Mouse (Mus musculus) granulocyte monocyte progenitor cell, adult 5-6 weeks (primary cell): ENCODE data around the gene Gm28079. TPM values are rescaled to one million over a fixed set of nuclear protein-coding genes. Genes with fewer than 3 reads are reported as not detected.
"Not testable (repeated sequence)": the region's sequence is repeated elsewhere in the genome, so short reads cannot be mapped to it uniquely, and the experiment has no call there.

ENCODE experiments used
- ATAC-seq: replicated peaks from 2 replicates; pipeline ENCODE4 v1.8.0; 2016; ENCODE audit warnings: mild to moderate bottlenecking, moderate TSS enrichment, inconsistent platforms; ENCODE audit not compliant: poor library complexity, severe bottlenecking
- total RNA-seq, 2 experiments: library from RNA; stranded (forward) in 1 of 2; stranded (reverse) in 1 of 2; fragments of 200-712, 200-1000 nt in 1 of 2; fragments of >200 nt in 1 of 2; fragmentation: Nextera tagmentation in 1 of 2; gene quantifications; 2 replicates each; pipeline ENCODE4 v1.2.3; 2014 to 2017

The Gm28079 gene
- total RNA-seq (2014; fragmentation: Nextera tagmentation) (not detected in 2 replicates), total RNA-seq (2017) (not detected in 2 replicates)

DNA sequence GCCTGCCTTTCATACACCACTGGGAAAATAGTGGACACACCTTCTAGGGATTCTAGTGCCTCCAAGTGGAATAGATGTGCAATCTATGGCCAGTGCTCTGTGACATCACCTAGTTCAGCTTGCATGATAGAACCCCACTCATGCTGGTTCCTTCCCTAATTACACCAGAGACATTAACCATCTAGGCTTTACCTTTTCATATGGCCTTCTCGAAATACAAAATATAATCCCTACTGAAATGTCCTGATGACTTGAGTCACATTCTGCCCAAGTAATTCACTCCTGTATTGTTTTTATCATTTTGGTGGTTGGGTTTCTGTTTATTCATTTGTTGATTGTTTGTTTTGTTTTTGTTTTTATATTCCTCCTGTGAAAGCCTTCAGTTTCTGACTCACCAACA, at the start of gene Gm28079:
TSS of gene Gm28079 (minus strand) at position 101 of the 400 bp plus-strand sequence.
- not testable (repeated sequence) for ATAC-seq
